Mouse (Mus musculus) heart, adult 8-10 months (tissue): ENCODE measurements around the gene Nudt8. TPM values are rescaled to one million over a fixed set of nuclear protein-coding genes. Genes with fewer than 3 reads are reported as not detected.

Source experiments
- DNase-seq: peaks from one replicate; pipeline ENCODE4 v3.0.0; 2022; ENCODE audit warnings: low spot score
- total RNA-seq, 4 experiments: library from RNA; stranded (reverse); gene quantifications; 2 replicates each; pipeline ENCODE4 v1.2.4; 2022

Nudt8 gene
- total RNA-seq, 4 experiments from 2014 or later: 134 to 165 (median 153) TPM

- DNase-seq: peak; percentile 87
Measured at GRCm38 (mm10) chr19:3986334-3986733, 14.0 kb upstream of the Nudt8 start, which contains the start of gene Acy3. Gene Acy3, plus strand, starts transcription at chr19:3986570.

- DNase-seq: no peak
Measured at GRCm38 (mm10) chr19:3988066-3988465, 12.3 kb upstream of the Nudt8 start.

- DNase-seq: no peak
Measured at GRCm38 (mm10) chr19:3988750-3989149, 11.6 kb upstream of the Nudt8 start.

DNA sequence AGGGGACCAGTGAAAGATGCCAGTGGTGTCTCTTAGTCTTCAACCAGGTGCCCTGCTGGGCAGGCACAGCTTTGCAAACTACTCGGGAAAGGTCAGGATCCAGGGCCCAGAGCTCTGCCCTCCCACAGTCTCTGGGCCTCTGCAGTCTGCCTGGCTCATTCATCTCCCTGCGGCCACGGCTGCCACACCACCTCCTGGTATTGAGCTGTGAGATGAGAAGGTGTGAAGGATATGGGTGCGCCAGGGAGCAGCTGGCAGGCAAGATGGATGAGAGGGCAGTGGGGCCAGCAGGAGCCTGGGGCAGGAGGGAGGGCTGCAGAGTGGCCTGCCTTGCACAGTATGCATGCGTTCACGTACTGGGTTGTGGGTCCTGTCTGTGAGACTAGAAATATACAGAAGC, 9.6 kb upstream of the Nudt8 start:
- DNase-seq: no peak

DNA sequence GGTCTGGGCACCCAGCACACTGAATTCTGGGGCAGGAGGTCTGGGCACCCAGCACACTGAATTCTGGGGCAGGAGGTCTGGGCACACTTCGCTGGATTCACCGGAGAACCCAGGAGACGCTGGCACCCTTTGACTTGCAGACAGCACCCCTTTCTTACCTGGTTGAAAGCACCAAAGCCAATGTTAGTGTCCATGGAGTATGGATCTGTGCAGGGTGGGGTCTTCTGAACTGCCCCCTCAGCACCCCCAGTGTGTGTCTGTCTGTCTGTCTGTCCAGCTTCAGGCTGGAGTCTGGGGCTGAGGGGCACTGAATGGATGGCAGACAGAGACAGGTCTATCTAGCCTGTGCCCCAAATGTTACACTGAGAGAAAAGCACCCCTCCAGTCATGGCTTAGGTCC, 8.8 kb upstream of the Nudt8 start:
- no peak for DNase-seq

DNA sequence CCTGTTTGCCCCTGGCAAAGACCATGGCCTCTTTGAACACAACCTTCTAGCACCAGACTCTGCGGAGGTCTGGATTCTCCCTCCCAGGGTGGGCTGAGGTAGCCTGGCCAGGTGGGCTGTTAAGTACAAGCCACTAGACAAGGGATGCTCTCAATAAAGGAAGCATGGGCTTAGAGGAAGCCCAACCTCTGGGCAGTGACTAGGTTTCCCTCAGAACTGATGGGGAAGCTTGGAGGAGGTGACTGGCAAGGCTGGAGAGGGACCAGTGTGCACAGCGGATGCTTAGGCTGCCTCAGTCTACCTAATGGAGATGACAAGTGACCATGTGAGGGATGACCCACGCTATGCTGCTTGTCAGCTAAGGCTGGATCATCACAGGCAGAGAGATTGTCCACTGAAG, 8.4 kb upstream of the Nudt8 start:
- DNase-seq: no peak

GRCm38 (mm10) chr19:3992416-3992815, 8.0 kb upstream of the Nudt8 start, which contains the start of gene Tbx10:
Gene Tbx10, plus strand, starts transcription at chr19:3992752.
- no peak for DNase-seq

GRCm38 (mm10) chr19:3994932-3995331, 5.4 kb upstream of the Nudt8 start:
- DNase-seq: no peak

DNA sequence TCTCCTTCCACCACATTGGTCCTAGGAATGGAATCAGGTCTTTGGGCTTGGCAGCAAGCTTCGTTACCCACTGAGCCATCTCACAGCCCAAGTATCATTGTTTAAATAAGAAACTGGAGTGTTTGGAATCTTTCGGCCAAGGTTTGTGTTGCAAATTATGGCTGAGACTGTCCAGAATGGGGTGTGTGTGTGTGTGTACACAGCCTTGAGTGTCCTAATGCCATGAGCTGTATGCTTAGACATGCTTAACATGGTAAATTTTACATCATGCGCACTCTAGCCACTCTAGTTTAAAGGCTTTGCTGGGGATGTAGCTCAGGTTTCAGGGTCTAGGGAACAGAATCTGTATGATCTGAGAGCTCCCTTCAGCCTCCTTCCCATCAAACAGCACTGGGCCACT, 4.9 kb upstream of the Nudt8 start:
- no peak for DNase-seq

DNA sequence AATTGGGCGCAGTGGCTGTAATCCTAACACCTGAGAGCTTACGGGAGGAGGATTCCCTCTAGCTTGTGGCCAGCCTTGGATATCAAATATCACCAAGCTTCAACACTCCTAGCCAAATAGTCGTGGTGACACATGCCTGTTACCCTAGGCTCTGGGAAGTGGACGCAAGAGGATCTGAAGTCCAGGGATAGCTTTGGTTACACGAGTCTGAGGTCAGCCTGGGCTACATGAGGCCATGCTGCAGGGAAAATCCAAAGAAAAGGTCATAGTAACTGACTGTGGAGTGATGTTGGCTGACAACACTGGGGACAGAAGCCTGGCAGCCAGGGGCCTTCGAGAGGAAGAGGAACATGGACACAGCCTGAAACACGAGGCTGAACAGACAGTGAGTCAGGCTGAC, 4.3 kb upstream of the Nudt8 start:
- DNase-seq: no peak

GRCm38 (mm10) chr19:3996747-3997146, 3.6 kb upstream of the Nudt8 start:
- DNase-seq: no peak

- no peak for DNase-seq
Measured at GRCm38 (mm10) chr19:3997231-3997630, 3.1 kb upstream of the Nudt8 start.

- DNase-seq: no peak
Measured at GRCm38 (mm10) chr19:3998335-3998734, 2.0 kb upstream of the Nudt8 start.

GRCm38 (mm10) chr19:3999121-3999730, 1.2 kb upstream of the Nudt8 start:
- DNase-seq: no peak

DNA sequence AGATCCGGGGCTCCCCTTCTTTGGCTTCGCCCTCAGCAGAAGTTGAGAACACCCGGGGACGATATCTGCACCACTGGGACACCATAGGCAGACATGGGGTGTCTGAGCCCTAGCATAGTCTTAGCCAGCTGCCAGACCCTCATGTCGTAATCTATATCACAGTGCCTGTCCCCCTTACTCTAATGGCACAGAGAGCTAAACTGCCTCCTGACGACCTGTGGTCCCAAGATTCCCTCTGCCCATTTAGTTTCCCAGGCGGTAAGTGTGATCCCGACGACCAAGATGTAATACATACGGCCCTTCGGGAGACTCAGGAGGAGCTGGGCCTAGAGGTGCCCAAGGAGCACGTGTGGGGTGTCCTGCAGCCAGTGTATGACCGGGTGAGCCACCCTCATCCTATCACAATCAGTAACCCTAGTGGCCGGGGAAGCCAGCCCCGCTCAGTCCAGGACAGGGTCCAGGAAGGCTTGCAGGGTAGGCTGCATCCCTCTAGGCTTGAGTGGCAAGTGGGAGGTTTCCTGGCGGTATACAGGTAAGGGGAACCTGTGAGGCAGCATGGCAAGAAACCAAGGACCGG, 657 bp downstream of the Nudt8 start:
- DNase-seq: no peak

DNA sequence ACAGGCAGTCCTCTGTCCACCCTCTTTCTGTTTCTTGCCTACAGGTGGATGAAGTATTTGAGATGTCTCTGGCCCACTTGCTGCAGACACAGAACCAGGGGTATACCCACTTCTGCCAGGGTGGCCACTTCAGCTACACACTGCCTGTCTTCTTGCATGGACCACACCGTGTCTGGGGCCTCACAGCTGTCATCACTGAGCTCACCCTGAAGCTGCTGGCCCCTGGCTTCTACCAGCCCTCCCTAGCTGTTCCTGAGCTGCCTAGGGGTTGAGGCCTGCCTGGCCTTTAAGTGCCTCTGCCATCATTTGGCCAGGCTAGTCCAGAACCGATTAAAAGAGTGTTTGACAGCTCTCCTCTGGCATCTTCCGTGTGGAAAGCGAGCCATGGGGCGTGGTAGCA, 1.4 kb downstream of the Nudt8 start:
- DNase-seq: no peak

DNA sequence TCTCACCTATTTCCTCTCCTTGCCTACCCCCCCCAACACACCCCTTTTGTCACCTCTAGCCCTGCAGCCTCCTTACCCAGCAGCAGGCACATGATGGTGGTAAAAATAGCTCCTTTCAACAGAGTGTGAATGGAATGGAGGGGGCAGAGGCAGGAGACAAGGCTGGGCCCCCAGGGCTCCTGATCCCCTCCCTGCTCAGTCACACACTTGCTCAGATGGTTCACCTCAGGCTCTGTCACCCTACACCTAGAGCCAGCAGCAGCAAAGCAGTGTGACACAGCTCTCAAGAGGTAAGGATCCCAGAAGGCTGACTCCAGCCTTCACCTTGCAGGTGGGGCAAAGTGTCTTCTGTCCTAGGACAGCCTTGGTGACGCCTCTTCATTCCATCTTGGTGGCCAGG, 2.7 kb downstream of the Nudt8 start, which contains the start of gene Doc2g:
Doc2g (plus strand) TSS at position 202 of the 400 bp plus-strand sequence.
- DNase-seq: no peak

GRCm38 (mm10) chr19:4003641-4004040, 3.3 kb downstream of the Nudt8 start:
- no peak for DNase-seq

DNA sequence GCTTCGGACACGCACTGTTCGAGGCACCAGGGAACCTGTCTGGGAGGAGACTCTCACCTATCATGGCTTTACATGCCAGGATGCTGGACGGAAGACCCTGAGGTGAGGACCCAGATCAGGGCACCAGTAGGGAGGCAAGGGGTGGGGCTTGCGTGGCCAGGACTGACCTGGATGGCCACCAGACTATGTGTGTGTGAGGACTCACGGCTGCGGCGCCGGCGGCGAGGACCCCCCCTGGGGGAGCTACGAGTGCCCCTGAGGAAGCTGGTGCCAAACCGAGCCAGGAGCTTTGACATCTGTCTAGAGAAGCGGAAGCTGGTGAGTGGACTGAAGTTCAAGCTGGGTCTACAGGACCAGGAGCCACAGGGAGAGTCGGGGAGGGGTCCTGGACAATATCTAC, 4.0 kb downstream of the Nudt8 start:
- DNase-seq: no peak

DNA sequence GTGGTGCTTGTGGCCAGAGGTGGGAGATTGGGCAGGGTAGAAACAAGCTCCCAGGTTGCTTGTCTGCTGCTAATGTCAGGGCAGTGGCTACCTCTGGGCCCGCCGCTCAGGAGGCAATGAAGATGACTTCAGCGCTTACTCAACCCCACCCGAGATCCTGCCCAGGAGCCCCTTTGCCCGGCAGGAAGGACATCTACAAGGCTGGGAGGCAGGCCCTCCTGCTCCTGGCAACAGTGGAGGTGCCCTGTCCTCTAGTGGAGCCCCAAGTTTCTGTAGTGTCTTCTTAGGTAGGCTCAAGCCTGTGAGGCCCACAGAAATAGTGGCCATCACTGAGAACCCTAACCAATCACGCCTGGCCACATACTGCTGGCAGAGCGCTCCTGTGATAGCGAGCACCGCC, 4.7 kb downstream of the Nudt8 start:
- DNase-seq: no peak

GRCm38 (mm10) chr19:4005971-4006370, 5.6 kb downstream of the Nudt8 start:
- no peak for DNase-seq

DNA sequence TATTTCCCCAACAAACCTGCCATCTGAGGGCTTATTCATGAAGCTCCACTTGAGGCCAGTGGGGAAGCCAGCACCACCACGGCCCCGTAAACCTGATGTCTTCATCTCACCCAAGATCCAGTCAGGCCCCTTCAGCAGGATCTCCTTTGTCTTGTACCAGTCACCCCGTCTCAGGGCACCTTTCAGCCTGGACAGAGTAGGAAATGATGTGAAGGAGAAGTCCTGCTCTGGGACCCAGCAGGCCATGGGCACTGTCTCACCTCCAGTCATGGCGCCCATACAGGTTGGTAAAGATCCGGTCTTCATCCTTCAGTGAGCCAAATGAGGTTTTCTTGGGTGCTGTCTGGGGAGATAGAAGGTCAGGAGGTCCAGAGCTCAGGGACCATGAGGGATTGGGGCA, 10.7 kb downstream of the Nudt8 start:
- no peak for DNase-seq

DNA sequence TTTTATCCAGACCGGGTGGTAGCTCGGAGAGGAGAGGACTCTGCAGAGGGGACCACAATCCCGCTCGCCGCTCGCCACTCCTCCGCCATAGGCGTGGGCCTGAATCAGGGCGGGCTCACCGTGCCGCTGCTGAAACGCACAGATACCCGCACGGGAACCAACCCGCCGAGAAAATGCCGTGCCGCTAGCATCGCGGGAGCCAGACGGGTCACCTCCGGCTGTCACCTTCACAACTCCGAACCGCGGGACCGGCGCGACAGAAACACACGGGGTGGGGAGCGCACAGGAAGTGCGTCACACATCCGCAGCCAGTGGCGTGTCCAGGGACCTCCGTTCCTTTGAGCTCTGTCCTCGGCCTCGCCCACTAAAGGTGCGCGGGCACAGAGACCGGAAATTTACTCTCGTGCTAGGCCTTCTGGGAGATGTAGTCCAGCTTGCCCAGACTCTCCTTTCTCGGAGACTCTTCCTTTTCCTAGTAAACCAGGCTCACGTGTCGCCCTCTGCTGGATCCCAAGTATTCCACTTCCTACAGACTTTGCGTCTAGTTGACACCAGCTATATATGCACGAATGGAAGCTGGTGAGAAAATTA, 12.1 kb downstream of the Nudt8 start, which contains the start of gene Ndufv1:
Ndufv1 (minus strand) TSS at position 375 of the 591 bp plus-strand sequence.
- peak; percentile 99 for DNase-seq
